Mouse (Mus musculus) gastrocnemius, postnatal 4 days (tissue): ENCODE results near the gene Bbs2. TPM values are rescaled to one million over a fixed set of nuclear protein-coding genes. Genes with fewer than 3 reads are reported as not detected.
A peak's percentile ranks its signal among the peaks of the same experiment; 100 is the strongest.

Experiments used
- DNase-seq, 2 experiments: peaks; one replicate each; pipeline ENCODE4 v3.0.0; 2021 to 2022; ENCODE audit warnings: low spot score in 2 of 2, mixed read lengths in 2 of 2
- total RNA-seq, 2 experiments: library from RNA; stranded (reverse); gene quantifications; 2 replicates each; pipeline ENCODE4 v1.2.3; 2021

Bbs2 gene
- total RNA-seq, 2 experiments from 2014 or later = 8.3 to 8.6 TPM

- no peak for DNase-seq
Observed at GRCm38 (mm10) chr8:94104146-94104545, 5.4 kb upstream of the Bbs2 start.

- no peak for DNase-seq
Observed at GRCm38 (mm10) chr8:94098996-94099395, 268 bp upstream of the Bbs2 start.

GRCm38 (mm10) chr8:94094281-94094680, 4.4 kb downstream of the Bbs2 start:
- no peak for DNase-seq

GRCm38 (mm10) chr8:94092848-94093247, 5.9 kb downstream of the Bbs2 start:
- DNase-seq = no peak

- DNase-seq = no peak
Observed at GRCm38 (mm10) chr8:94089715-94090114, 9.0 kb downstream of the Bbs2 start.

- DNase-seq = no peak
Observed at GRCm38 (mm10) chr8:94087964-94088363, 10.8 kb downstream of the Bbs2 start.

GRCm38 (mm10) chr8:94076461-94077192, 22.1 kb downstream of the Bbs2 start:
- no peak for DNase-seq

- DNase-seq = no peak
Observed at GRCm38 (mm10) chr8:94068793-94069192, 29.9 kb downstream of the Bbs2 start.

- no peak for DNase-seq
Observed at GRCm38 (mm10) chr8:94066121-94066863, 32.4 kb downstream of the Bbs2 start.

- DNase-seq = peak in 1 of 2 experiments; percentile 50
Observed at GRCm38 (mm10) chr8:94057157-94057854, 41.4 kb downstream of the Bbs2 start.

- no peak for DNase-seq
Observed at GRCm38 (mm10) chr8:94052696-94053095, 46.0 kb downstream of the Bbs2 start.

GRCm38 (mm10) chr8:94047845-94048244, 50.9 kb downstream of the Bbs2 start:
- DNase-seq = no peak

GRCm38 (mm10) chr8:94037806-94038205, 60.9 kb downstream of the Bbs2 start:
- DNase-seq = no peak

- DNase-seq = peak; percentile 74 to 90
Observed at GRCm38 (mm10) chr8:94036944-94037524, 61.7 kb downstream of the Bbs2 start, which contains the start of the genes Nudt21 and Ogfod1. Gene Nudt21 (minus strand): TSS chr8:94037031. Gene Ogfod1 (plus strand): TSS chr8:94037198.

GRCm38 (mm10) chr8:94036541-94036940, 62.2 kb downstream of the Bbs2 start:
- DNase-seq = peak; percentile 42 to 72

- DNase-seq = no peak
Observed at GRCm38 (mm10) chr8:94035200-94035599, 63.5 kb downstream of the Bbs2 start.

GRCm38 (mm10) chr8:94033601-94034000, 65.1 kb downstream of the Bbs2 start:
- no peak for DNase-seq

- no peak for DNase-seq
Observed at GRCm38 (mm10) chr8:94029701-94030100, 69.0 kb downstream of the Bbs2 start.

GRCm38 (mm10) chr8:94023916-94024315, 74.8 kb downstream of the Bbs2 start:
- DNase-seq = no peak
